Mouse (Mus musculus): ENCODE results near the gene Lzts3.

- no peak for TF ChIP-seq POLR2A (IDR thresholded peaks at IDR 0.05; ENCODE audit: insufficient read length, low read depth)
- TF ChIP-seq POLR2AphosphoS2 (IDR thresholded peaks at IDR 0.05; ENCODE audit: insufficient read length, low read depth), result no peak
- no peak for TF ChIP-seq REST (IDR thresholded peaks at IDR 0.05; ENCODE audit: insufficient read depth, insufficient read length)
- TF ChIP-seq TCF12 (IDR thresholded peaks at IDR 0.05; ENCODE audit: insufficient read depth, poor library complexity, severe bottlenecking), result no peak
- no peak for TF ChIP-seq MYOG (IDR thresholded peaks at IDR 0.05; ENCODE audit: control insufficient read depth in 1 of 3, insufficient read depth in 1 of 3, insufficient read length in 2 of 3, low read depth in 2 of 3)
Observed at GRCm38 (mm10) chr2:130632887-130633675, 9.5 kb downstream of the Lzts3 start.

Measured in myocyte (in vitro differentiated cells).